Comparison of ENCODE assay signal across 10 mouse cellular contexts in the genomic region with DNA sequence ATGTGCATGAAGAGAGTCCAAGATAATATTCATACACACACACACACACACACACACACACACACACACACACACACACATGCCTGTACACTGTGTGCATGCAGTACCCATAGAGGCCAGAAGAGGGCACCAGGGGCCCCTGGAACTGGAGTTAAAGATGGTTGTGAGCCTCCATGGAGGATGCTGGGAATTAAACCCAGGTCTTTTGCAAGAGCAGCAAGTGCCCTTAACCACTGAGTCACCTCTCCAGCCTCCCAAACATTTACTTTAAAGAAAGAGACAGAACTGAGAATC. TPM values are rescaled to one million over a fixed set of nuclear protein-coding genes. Genes with fewer than 3 reads are reported as not detected.
A peak's percentile ranks its signal among the peaks of the same experiment; 100 is the strongest.
DNase-seq lines count a peak whose midpoint lies in the region; ATAC-seq and TF ChIP-seq lines count a peak whose summit lies in the region.
"Had no signal": no experiment of that assay in that cellular context is flagged by ENCODE, and none has a peak within 500 bp of the region (broad histone marks: within the 10 kb centered on the region; RNA-seq: fewer than 3 reads in every experiment).

No protein-coding gene starts in this region.

- no peak for DNase-seq in hindbrain, postnatal 0 days (ENCODE audit: low spot score)
- no peak for DNase-seq in hindbrain, embryonic 10.5 days (ENCODE audit: low spot score)
- DNase-seq in 3T3-L1 (ENCODE audit: low read depth, low spot score) (peak; percentile 14), MEL (ENCODE audit: low read depth, low spot score) (no peak)
- peak; percentile 50 for DNase-seq in liver, postnatal 0 days
- no peak for DNase-seq in right cerebral cortex, postnatal 4 days
- DNase-seq in forebrain, embryonic 14.5 days (ENCODE audit: low spot score) = no peak
- no peak for DNase-seq in gastrocnemius, postnatal 10 days

- H3K4me3 ChIP-seq in hindbrain, postnatal 0 days (ENCODE audit: low read length) = no peak overlapping the region
- no peak overlapping the region for H3K4me3 ChIP-seq in hindbrain, embryonic 10.5 days
- no peak overlapping the region for H3K4me3 ChIP-seq in MEL (ENCODE audit: control insufficient read depth in 1 of 2, insufficient read depth in 1 of 2, low read depth in 2 of 2, low read length in 2 of 2)
- H3K4me3 ChIP-seq in liver, postnatal 0 days (ENCODE audit: low read depth, low read length) = no peak overlapping the region
- no peak overlapping the region for H3K4me3 ChIP-seq in forebrain, embryonic 14.5 days (ENCODE audit: low read depth, low read length)
- H3K4me3 ChIP-seq: liver, embryonic 15.5 days had no signal

- no peak for TF ChIP-seq POLR2A in MEL (IDR thresholded peaks at IDR 0.05; ENCODE audit: control insufficient read depth in 1 of 2, insufficient read depth in 1 of 2, low read depth in 1 of 2, low read length in 2 of 2, poor library complexity in 1 of 2)

- H3K27ac ChIP-seq in hindbrain, postnatal 0 days = no peak overlapping the region
- no peak overlapping the region for H3K27ac ChIP-seq in hindbrain, embryonic 10.5 days
- no peak overlapping the region for H3K27ac ChIP-seq in MEL (ENCODE audit: control insufficient read depth, low read depth, low read length)
- H3K27ac ChIP-seq in liver, postnatal 0 days (ENCODE audit: low read depth) = no peak overlapping the region
- H3K27ac ChIP-seq in forebrain, embryonic 14.5 days (ENCODE audit: low read depth, low read length) = no peak overlapping the region
- H3K27ac ChIP-seq: liver, embryonic 15.5 days had no signal

- peak; percentile 52 for TF ChIP-seq CTCF in hindbrain, postnatal 0 days (IDR thresholded peaks at IDR 0.05; ENCODE audit: low read depth)
- peak; percentile 47 to 64 (median 50); a peak in 5 of 6 replicates for TF ChIP-seq CTCF in MEL (IDR thresholded peaks at IDR 0.05 in 2 of 3, conservative IDR thresholded peaks at IDR 0.05 in 1 of 3; ENCODE audit: control insufficient read depth in 1 of 3, insufficient read depth in 1 of 3, low read depth in 2 of 3, low read length in 3 of 3, poor library complexity in 1 of 3, severe bottlenecking in 1 of 3)
- peak; percentile 76 for TF ChIP-seq CTCF in liver, postnatal 0 days (IDR thresholded peaks at IDR 0.05; ENCODE audit: low read depth)

- H3K9ac ChIP-seq in hindbrain, postnatal 0 days (replicated peaks; ENCODE audit: low read length) = no peak overlapping the region
- no peak overlapping the region for H3K9ac ChIP-seq in MEL (ENCODE audit: control insufficient read depth, low read depth, low read length, poor library complexity, severe bottlenecking)
- H3K9ac ChIP-seq in liver, postnatal 0 days (replicated peaks) = no peak overlapping the region
- no peak overlapping the region for H3K9ac ChIP-seq in forebrain, embryonic 14.5 days (ENCODE audit: low read length)
- H3K9ac ChIP-seq: liver, embryonic 15.5 days had no signal

- no peaks in the 10 kb centered on the region for H3K9me3 ChIP-seq in hindbrain, postnatal 0 days (ENCODE audit: low read length)
- 0 out of 2 replicates have a peak, but pooled peaks cover 3% of the 10 kb centered on the region for H3K9me3 ChIP-seq in hindbrain, embryonic 10.5 days
- H3K9me3 ChIP-seq in MEL (replicated peaks; ENCODE audit: insufficient read depth, low read length) = no peaks in the 10 kb centered on the region
- H3K9me3 ChIP-seq in liver, postnatal 0 days (ENCODE audit: low read length) = no peaks in the 10 kb centered on the region
- no peaks in the 10 kb centered on the region for H3K9me3 ChIP-seq in forebrain, embryonic 14.5 days (replicated peaks; ENCODE audit: control insufficient read depth, low read length)
- H3K9me3 ChIP-seq: liver, embryonic 15.5 days had no signal

- H3K36me3 ChIP-seq in hindbrain, postnatal 0 days (ENCODE audit: insufficient read depth, low read length) = no peaks in the 10 kb centered on the region
- H3K36me3 ChIP-seq in hindbrain, embryonic 10.5 days = no peaks in the 10 kb centered on the region
- no peaks in the 10 kb centered on the region for H3K36me3 ChIP-seq in MEL (ENCODE audit: control insufficient read depth in 1 of 2, insufficient read depth in 2 of 2, low read length in 2 of 2)
- H3K36me3 ChIP-seq in liver, postnatal 0 days (replicated peaks; ENCODE audit: insufficient read depth, low read length) = no peaks in the 10 kb centered on the region
- H3K36me3 ChIP-seq in forebrain, embryonic 14.5 days (ENCODE audit: control insufficient read depth, insufficient read depth, low read length) = no peaks in the 10 kb centered on the region
- H3K36me3 ChIP-seq: liver, embryonic 15.5 days had no signal

- TF ChIP-seq EP300 in MEL (IDR thresholded peaks at IDR 0.05; ENCODE audit: low read depth in 1 of 2, low read length in 2 of 2) = no peak
- TF ChIP-seq EP300 in liver, postnatal 0 days (IDR thresholded peaks at IDR 0.05; ENCODE audit: low read depth) = no peak

- TF ChIP-seq RAD21 in MEL (IDR thresholded peaks at IDR 0.05; ENCODE audit: low read depth, low read length) = peak; percentile 15; the same call in 1 of the 2 replicates

- ATAC-seq in hindbrain, postnatal 0 days = no peak
- ATAC-seq in liver, postnatal 0 days = no peak
- ATAC-seq in forebrain, embryonic 14.5 days = no peak

- no peak overlapping the region for H3K4me2 ChIP-seq in hindbrain, postnatal 0 days (ENCODE audit: low read depth, low read length)
- no peak overlapping the region for H3K4me2 ChIP-seq in liver, postnatal 0 days (ENCODE audit: low read depth, low read length)
- no peak overlapping the region for H3K4me2 ChIP-seq in forebrain, embryonic 14.5 days (ENCODE audit: low read length)
- H3K4me2 ChIP-seq: liver, embryonic 15.5 days had no signal

- H3K27me3 ChIP-seq in hindbrain, postnatal 0 days (ENCODE audit: insufficient read depth, low read length) = no peaks in the 10 kb centered on the region
- peaks cover 11% of the 10 kb centered on the region; the same call in 1 of the 2 replicates for H3K27me3 ChIP-seq in hindbrain, embryonic 10.5 days (ENCODE audit: insufficient read depth, poor library complexity, severe bottlenecking)
- H3K27me3 ChIP-seq in MEL (ENCODE audit: control insufficient read depth in 1 of 2, insufficient read depth in 2 of 2, low read length in 2 of 2) = no peaks in the 10 kb centered on the region
- no peaks in the 10 kb centered on the region for H3K27me3 ChIP-seq in liver, postnatal 0 days (ENCODE audit: insufficient read depth, low read length)
- no peaks in the 10 kb centered on the region for H3K27me3 ChIP-seq in forebrain, embryonic 14.5 days (replicated peaks; ENCODE audit: control insufficient read depth, insufficient read depth, low read length)
- H3K27me3 ChIP-seq: liver, embryonic 15.5 days had no signal

- H3K79me2 ChIP-seq in MEL (ENCODE audit: control insufficient read depth, insufficient read depth, low read length, poor library complexity) = no peaks in the 10 kb centered on the region

- 0 out of 2 replicates have a peak, but pooled peaks cover 4% of the 10 kb centered on the region for H3K4me1 ChIP-seq in hindbrain, postnatal 0 days (ENCODE audit: insufficient read depth, low read length)
- H3K4me1 ChIP-seq in hindbrain, embryonic 10.5 days (replicated peaks) = peaks cover 24% of the 10 kb centered on the region
- H3K4me1 ChIP-seq in MEL (ENCODE audit: control insufficient read depth in 1 of 2, insufficient read depth in 2 of 2, low read length in 2 of 2) = no peaks in the 10 kb centered on the region
- H3K4me1 ChIP-seq in liver, postnatal 0 days (ENCODE audit: insufficient read depth) = peaks cover 16% of the 10 kb centered on the region
- no peaks in the 10 kb centered on the region for H3K4me1 ChIP-seq in forebrain, embryonic 14.5 days (ENCODE audit: control insufficient read depth, insufficient read depth, low read length)

RNA-seq across cellular contexts. Expression of a gene that starts 29.6 kb away (rescaled TPM):
- 55.3 and 87.9 TPM in 2 replicates for total RNA-seq in hindbrain, postnatal 0 days (2014; rRNA removed)
- polyA plus RNA-seq in hindbrain, postnatal 0 days (2015; fragmentation: Nextera tagmentation; extraction: Ambion mirVana) = 124 and 128 TPM in 2 replicates
- 312 and 362 TPM in 2 replicates for polyA plus RNA-seq in hindbrain, embryonic 10.5 days (2016; fragmentation: Nextera tagmentation; extraction: Ambion mirVana)
- total RNA-seq in MEL (2012; rRNA removed) = 180 and 187 TPM in 2 replicates
- 100 to 1,000 TPM in 1 of 2 experiments, not detected in 1; 269 TPM for polyA plus RNA-seq in MEL (2012; ENCODE audit: insufficient read depth in 1 of 2, insufficient read length in 2 of 2, low read depth in 1 of 2, low replicate concordance in 2 of 2, missing spikeins in 1 of 2)
- 81.1 and 83.9 TPM in 2 replicates for polyA plus RNA-seq in liver, postnatal 0 days (2015; fragmentation: Nextera tagmentation; extraction: Ambion mirVana)
- polyA plus RNA-seq in forebrain, embryonic 14.5 days (2014; fragmentation: Nextera tagmentation; extraction: Ambion mirVana) = 193 and 216 TPM in 2 replicates
- total RNA-seq in gastrocnemius, postnatal 10 days (2021) = 10 to 100 TPM; 42.7 to 47.2 TPM

RNA-seq across cellular contexts. Expression of a gene that starts 29.9 kb away (rescaled TPM):
- 545 and 609 TPM in 2 replicates for total RNA-seq in hindbrain, postnatal 0 days (2014; rRNA removed)
- 1,628 and 1,662 TPM in 2 replicates for polyA plus RNA-seq in hindbrain, postnatal 0 days (2015; fragmentation: Nextera tagmentation; extraction: Ambion mirVana)
- polyA plus RNA-seq in hindbrain, embryonic 10.5 days (2016; fragmentation: Nextera tagmentation; extraction: Ambion mirVana) = 921 and 1,059 TPM in 2 replicates
- 1,299 and 1,431 TPM in 2 replicates for total RNA-seq in MEL (2012; rRNA removed)
- polyA plus RNA-seq in MEL (2012; ENCODE audit: insufficient read depth in 1 of 2, insufficient read length in 2 of 2, low read depth in 1 of 2, low replicate concordance in 2 of 2, missing spikeins in 1 of 2) = 1,000 to 10,000 TPM; 1,011 to 2,173 TPM
- 1,191 and 1,240 TPM in 2 replicates for polyA plus RNA-seq in liver, postnatal 0 days (2015; fragmentation: Nextera tagmentation; extraction: Ambion mirVana)
- 1,002 and 1,092 TPM in 2 replicates for polyA plus RNA-seq in forebrain, embryonic 14.5 days (2014; fragmentation: Nextera tagmentation; extraction: Ambion mirVana)
- 1,000 to 10,000 TPM; 1,346 to 1,605 TPM for total RNA-seq in gastrocnemius, postnatal 10 days (2021)

RNA-seq across cellular contexts. Expression of a gene that starts 30.0 kb away (rescaled TPM):
- total RNA-seq in hindbrain, postnatal 0 days (2014; rRNA removed) = 3.1 and 7.0 TPM in 2 replicates
- 10.2 and 10.9 TPM in 2 replicates for polyA plus RNA-seq in hindbrain, postnatal 0 days (2015; fragmentation: Nextera tagmentation; extraction: Ambion mirVana)
- 3.2 and 4.0 TPM in 2 replicates for polyA plus RNA-seq in hindbrain, embryonic 10.5 days (2016; fragmentation: Nextera tagmentation; extraction: Ambion mirVana)
- total RNA-seq in MEL (2012; rRNA removed) = 0.54 TPM in 1 of 2 replicates, not detected in the other
- polyA plus RNA-seq in MEL (2012; ENCODE audit: insufficient read depth in 1 of 2, insufficient read length in 2 of 2, low read depth in 1 of 2, low replicate concordance in 2 of 2, missing spikeins in 1 of 2) = under 1 TPM in 1 of 2 experiments, not detected in 1; 0.21 TPM
- 0.58 and 1.4 TPM in 2 replicates for polyA plus RNA-seq in liver, postnatal 0 days (2015; fragmentation: Nextera tagmentation; extraction: Ambion mirVana)
- polyA plus RNA-seq in forebrain, embryonic 14.5 days (2014; fragmentation: Nextera tagmentation; extraction: Ambion mirVana) = 2.9 and 6.9 TPM in 2 replicates
- total RNA-seq in gastrocnemius, postnatal 10 days (2021) = not detected
- total RNA-seq: gastrocnemius, adult 18-20 months had no signal

RNA-seq across cellular contexts. Expression of a gene that starts 38.2 kb away (rescaled TPM):
- 7.7 and 10.2 TPM in 2 replicates for total RNA-seq in hindbrain, postnatal 0 days (2014; rRNA removed)
- polyA plus RNA-seq in hindbrain, postnatal 0 days (2015; fragmentation: Nextera tagmentation; extraction: Ambion mirVana) = 5.2 and 6.2 TPM in 2 replicates
- 5.4 and 6.3 TPM in 2 replicates for polyA plus RNA-seq in hindbrain, embryonic 10.5 days (2016; fragmentation: Nextera tagmentation; extraction: Ambion mirVana)
- not detected in 2 replicates for total RNA-seq in MEL (2012; rRNA removed)
- polyA plus RNA-seq in MEL (2012; ENCODE audit: insufficient read depth in 1 of 2, insufficient read length in 2 of 2, low read depth in 1 of 2, low replicate concordance in 2 of 2, missing spikeins in 1 of 2) = not detected
- 28.3 and 31.8 TPM in 2 replicates for polyA plus RNA-seq in liver, postnatal 0 days (2015; fragmentation: Nextera tagmentation; extraction: Ambion mirVana)
- polyA plus RNA-seq in forebrain, embryonic 14.5 days (2014; fragmentation: Nextera tagmentation; extraction: Ambion mirVana) = 2.0 and 4.1 TPM in 2 replicates
- total RNA-seq in gastrocnemius, postnatal 10 days (2021) = 1 to 10 TPM; 2.0 to 2.6 TPM

RNA-seq across cellular contexts. Expression of a gene that starts 50.5 kb away (rescaled TPM):
- total RNA-seq in hindbrain, postnatal 0 days (2014; rRNA removed) = 12.3 and 26.5 TPM in 2 replicates
- polyA plus RNA-seq in hindbrain, postnatal 0 days (2015; fragmentation: Nextera tagmentation; extraction: Ambion mirVana) = 17.3 and 20.6 TPM in 2 replicates
- 2.8 and 4.7 TPM in 2 replicates for polyA plus RNA-seq in hindbrain, embryonic 10.5 days (2016; fragmentation: Nextera tagmentation; extraction: Ambion mirVana)
- total RNA-seq in MEL (2012; rRNA removed) = 2.0 and 2.3 TPM in 2 replicates
- polyA plus RNA-seq in MEL (2012; ENCODE audit: insufficient read depth in 1 of 2, insufficient read length in 2 of 2, low read depth in 1 of 2, low replicate concordance in 2 of 2, missing spikeins in 1 of 2) = 1 to 10 TPM in 1 of 2 experiments, not detected in 1; 2.1 TPM
- 4.8 and 5.0 TPM in 2 replicates for polyA plus RNA-seq in liver, postnatal 0 days (2015; fragmentation: Nextera tagmentation; extraction: Ambion mirVana)
- polyA plus RNA-seq in forebrain, embryonic 14.5 days (2014; fragmentation: Nextera tagmentation; extraction: Ambion mirVana) = 7.1 and 8.3 TPM in 2 replicates
- total RNA-seq in gastrocnemius, postnatal 10 days (2021) = 1 to 10 TPM in 1 of 2 experiments, under 1 TPM in 1; 0.65 to 1.3 TPM

Comparison
In these comparisons a context has a peak if more than half of its experiments do, and no peak if none do; other contexts are left out.
1. DNase-seq: peak in 3T3-L1 (single experiment) and liver, postnatal 0 days (single experiment); none in hindbrain, postnatal 0 days (single experiment), hindbrain, embryonic 10.5 days (single experiment), MEL (single experiment), right cerebral cortex, postnatal 4 days (single experiment), forebrain, embryonic 14.5 days (single experiment) and gastrocnemius, postnatal 10 days (single experiment).
2. Peak in every context shown above with its lines, with median percentiles within 50 percentile points of each other: CTCF ChIP-seq.